Mouse (Mus musculus): ENCODE data around the gene Tspan31. TPM values are rescaled to one million over a fixed set of nuclear protein-coding genes. Genes with fewer than 3 reads are reported as not detected.
"Not testable (repeated sequence)": the region's sequence is repeated elsewhere in the genome, so short reads cannot be mapped to it uniquely, and the experiment has no call there.

Gene Tspan31
- total RNA-seq, 2 experiments from 2014 or later = 69.3 to 69.4 TPM

DNA sequence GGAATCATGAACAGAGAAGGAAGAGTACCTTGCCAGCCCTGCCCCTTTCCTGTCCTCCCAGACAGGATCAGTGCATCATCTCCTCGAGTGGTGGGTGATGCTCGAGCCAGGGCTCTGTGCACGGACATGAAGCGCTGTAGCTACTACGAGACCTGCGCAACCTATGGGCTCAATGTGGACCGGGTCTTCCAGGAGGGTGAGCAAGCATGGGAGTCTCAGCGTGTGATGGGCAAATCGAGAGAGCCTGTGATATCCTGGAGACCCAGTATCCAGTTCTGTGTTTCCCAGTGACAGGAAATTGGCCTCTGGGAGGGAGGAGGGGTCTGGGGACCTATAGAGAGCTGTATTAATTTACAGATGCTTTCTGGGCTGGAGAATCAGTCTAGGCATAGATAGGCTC is 15.0 kb upstream of the Tspan31 start:
- DNase-seq (ENCODE audit: low spot score in 2 of 2) = no peak

DNA sequence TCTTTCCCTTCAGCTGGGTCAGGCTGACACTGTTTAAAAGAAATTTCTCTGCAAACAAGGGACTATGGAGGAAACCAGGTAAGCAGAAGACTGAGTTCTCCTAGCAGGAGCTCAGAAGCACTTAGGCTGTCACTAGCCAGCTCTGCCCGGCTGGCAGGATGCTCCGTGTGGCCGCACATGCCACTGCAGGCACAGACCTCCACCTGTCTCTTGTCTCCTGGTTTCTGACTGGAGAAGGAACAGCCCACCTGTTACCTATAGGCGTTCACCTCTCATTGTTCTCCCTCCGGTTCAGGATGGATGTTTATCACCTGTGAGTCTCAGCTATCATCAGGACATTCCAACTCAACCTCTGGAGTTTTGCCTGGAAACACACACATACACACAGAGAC is 13.8 kb upstream of the Tspan31 start:
- no peak for DNase-seq (ENCODE audit: low spot score in 2 of 2)

DNA sequence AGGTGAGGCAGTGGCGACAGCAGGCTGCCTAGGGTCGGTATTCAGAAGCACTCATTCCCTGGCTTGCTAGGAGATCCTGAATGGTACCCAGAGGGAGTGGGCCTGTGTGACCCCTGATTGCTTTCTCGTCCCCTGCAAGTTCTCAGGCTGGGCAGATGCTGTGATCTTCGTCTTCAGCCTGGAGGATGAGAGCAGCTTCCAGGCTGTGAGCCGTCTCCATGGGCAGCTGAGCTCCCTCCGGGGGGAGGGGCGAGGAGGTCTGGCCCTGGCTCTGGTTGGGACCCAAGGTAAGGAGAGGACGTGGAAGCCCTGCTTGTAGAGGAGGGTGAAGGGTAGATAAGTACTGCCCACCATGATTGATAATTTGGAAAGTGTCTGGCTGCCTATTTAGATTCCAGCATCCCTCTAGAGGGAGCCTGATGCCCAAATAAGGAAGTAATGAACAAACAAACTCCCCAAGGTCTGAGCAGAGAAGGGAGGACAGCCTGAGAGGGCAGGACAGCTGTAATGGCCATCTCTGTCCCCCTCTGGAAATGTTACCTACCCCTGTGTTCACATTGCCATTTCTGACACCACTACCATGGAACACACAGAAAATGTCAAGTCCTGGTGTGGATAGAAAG is 13.3 kb upstream of the Tspan31 start:
- no peak for DNase-seq (ENCODE audit: low spot score in 2 of 2)

DNA sequence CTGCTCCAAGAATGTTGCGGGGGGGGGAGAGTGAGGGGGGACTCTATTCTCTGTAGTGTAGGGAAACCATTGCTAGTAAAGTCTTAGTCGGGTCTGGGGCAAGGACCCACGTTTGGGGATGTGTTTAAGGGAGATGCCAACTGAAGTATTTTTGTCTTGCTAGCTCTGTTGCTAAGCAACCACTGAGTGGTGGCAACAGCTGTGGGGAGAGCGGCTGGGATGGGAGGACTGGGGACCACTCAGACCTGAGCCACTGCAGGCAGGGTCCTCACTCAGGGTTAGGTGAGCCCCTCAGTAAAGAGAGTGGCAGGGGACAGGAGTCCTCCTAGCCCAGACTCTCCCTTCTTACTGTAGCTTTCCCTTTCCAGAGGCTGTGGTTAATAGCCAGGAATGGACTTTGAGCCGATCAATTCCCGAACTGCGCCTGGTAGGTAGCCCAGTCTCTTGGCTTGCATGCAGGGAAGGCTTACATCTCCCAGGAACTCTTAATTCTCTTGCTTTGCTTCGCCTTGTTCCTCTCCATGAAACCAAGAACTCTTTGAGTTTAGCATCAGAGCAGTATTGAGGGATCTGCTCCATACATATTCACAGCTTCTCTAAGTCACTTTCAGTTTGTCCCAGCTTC is 12.0 kb upstream of the Tspan31 start:
- DNase-seq (ENCODE audit: low spot score in 2 of 2) = peak in 1 of 2 experiments; percentile 36

DNA sequence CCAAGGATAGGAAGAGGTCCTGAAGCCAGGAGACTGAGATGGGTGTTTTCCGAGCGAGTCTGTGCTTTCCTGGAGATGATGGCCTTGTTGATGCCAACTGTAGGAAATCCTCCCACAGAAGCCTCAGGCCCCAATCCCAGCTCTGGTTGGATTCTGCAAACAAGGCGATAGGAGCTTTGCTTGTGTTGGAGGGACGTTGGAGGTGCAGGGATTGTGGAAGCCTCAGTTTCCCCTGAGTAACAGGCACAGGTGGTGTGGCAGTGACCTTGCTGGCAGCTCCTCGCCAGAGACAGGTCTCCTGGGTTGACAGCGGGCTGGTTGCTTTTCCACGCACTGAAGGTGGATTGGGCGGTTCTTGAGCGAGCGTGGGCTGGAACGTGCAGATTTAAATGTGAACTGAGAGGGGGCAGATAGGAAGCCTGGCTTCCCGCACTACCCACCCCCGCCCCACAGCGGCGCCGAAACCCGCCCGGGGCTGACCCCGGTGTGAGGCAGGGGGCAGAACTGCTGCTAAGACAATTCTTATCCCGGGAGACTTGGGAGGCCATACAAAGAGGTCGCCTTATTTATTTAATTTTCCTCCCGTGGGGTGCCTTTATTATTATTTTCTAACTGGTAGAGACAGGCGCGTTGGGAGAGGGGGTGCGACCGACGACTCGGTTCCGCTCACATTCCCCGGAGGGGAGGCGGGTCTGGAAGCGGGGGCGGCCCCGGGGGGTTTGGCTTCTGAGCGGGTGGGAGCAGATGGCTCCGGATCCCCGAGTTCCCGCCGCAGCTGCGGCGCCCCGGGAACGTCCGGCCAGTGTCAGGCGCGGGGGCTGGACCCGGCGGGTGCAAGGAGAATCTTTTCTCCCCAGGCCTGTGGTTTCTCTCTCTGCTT is 11.1 kb upstream of the Tspan31 start:
- peak in 1 of 2 experiments; percentile 60 for DNase-seq (ENCODE audit: low spot score in 2 of 2)

DNA sequence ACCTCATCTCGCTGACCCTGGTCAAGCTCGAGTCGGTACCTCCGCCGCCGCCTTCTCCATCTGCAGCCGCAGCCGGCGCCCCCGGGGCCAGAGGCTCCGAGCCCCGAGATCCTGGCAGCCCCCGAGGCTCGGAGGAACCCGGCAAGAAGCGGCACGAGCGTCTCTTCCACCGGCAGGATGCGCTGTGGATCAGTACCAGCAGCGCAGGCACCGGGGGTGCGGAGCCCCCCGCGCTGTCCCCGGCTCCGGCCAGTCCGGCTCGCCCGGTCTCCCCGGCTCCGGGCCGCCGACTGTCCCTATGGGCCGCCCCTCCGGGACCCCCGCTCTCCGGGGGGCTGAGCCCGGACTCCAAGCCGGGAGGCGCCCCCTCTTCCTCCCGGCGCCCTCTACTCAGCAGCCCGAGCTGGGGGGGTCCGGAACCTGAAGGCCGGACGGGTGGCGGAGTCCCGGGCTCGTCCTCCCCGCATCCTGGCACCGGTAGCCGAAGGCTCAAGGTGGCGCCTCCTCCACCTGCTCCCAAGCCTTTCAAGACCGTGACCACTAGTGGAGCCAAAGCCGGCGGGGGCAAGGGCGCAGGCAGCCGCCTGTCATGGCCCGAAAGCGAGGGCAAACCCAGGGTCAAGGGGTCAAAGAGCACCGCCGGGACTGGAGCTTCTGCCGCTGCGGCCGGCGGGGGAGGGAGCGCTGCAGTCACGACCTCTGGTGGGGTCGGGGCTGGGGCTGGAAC is 9.8 kb upstream of the Tspan31 start:
- DNase-seq (ENCODE audit: low spot score in 2 of 2) = peak in 1 of 2 experiments; percentile 39

DNA sequence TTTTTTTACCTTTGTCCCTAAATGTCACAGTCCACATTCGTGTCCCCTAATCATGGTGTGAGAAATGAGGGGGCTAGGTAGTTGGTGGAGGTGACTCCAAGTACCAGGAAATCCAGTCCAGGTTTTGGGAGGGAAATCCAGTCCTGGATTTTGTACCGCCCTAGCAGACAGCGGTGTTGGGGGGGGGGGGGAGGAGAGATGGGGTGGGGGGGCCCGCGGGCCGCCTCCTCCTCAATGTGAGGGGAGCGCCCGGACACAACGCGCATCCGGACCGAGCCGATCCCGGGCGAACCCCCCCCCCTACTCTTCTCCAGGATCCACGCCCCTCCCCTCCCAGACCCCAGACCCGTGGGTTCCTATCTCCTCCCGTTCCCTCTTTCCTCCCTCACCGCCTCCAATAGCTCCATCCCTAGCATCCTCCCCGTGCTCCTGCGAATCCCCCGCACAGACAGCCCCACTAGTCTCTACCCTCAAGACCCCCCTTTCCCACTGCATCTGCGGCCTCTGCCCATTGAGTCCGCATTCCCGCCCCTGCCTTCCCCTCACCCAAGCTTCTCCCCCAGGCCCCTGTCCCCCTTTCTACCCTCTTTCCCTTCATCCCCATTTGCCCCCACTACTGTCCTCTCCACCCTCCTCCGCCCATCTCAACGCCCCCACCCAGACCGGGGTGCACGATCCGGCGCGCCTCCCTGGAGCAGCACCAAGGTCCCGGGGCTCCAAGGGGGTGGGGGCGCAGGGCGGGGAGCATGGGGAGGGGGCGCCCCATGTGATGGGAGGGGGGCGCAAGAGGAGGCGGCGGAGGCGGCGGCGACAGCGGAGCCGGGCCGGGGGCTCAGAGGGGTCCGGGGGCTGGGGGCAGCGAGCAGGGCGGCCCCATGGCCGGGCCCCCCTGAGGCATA is 8.9 kb upstream of the Tspan31 start:
- DNase-seq (ENCODE audit: low spot score in 2 of 2) = peak in 1 of 2 experiments; percentile 84

- DNase-seq (ENCODE audit: low spot score in 2 of 2) = peak in 1 of 2 experiments; percentile 59
Measured at GRCm38 (mm10) chr10:127078001-127078676, 8.1 kb upstream of the Tspan31 start.

DNA sequence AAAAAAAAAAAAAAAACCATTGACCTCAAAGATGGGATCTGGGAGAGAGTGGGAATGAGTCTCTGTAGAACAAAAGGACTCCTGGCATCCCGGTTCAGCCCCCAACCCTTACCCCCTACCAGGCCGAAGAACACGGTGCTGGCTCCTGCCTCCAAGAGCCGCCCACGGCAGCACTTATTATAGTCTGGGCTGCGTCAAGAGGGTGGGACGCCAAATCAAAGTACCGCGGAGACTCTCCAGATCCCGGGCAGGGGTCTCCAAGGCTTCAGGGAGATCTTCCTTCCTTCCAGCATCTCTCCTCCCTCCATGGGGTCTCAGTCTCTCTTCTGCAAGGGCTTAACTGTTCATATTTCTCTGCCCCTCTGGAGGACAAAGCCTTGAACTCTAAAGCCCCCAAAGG is 7.5 kb upstream of the Tspan31 start:
- DNase-seq (ENCODE audit: low spot score in 2 of 2) = peak in 1 of 2 experiments; percentile 52

DNA sequence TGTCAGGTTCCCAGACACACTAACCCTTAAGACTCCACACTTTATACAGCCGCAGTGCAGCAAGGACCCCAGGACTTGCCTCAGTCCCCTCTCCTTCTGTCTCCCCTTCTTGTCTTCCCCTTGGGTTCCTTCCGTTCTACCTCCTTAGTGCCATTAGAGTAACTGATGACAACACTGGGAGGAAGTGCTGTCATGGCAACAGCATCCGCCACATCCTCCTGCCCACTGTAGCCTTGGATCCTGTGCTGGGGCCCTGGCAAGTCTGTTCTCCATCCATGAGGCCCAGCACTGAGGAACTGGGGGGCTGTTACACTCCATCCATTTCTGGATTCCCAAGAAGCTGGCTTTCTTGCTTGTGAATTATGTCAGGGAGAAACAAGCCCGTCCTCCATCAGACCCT is 6.0 kb upstream of the Tspan31 start:
- DNase-seq (ENCODE audit: low spot score in 2 of 2) = peak in 1 of 2 experiments; percentile 40

DNA sequence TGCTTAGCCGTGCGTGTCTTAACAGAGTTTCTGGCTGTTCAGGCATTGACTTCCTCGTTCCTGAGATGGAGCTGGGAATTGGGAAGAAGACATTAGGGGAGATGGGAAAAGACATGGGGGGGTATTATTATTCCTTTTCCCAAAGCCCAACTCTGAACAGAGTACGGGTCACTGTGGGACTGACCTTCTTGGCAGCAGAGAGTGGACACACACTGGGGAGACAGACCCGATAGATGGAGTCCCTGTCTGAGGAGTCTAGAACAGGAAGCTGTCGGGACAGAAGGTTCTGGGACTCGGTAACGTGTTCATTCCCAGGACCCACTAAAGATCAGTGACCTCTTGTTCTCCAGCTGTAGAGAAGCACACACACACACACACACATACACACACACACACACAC is 5.6 kb upstream of the Tspan31 start:
- DNase-seq (ENCODE audit: low spot score in 2 of 2) = no peak

- no peak for DNase-seq (ENCODE audit: low spot score in 2 of 2)
Measured at GRCm38 (mm10) chr10:127075080-127075479, 5.0 kb upstream of the Tspan31 start, which contains the start of gene Agap2. Gene Agap2 (plus strand): TSS chr10:127075284.

- no peak for DNase-seq (ENCODE audit: low spot score in 2 of 2)
Measured at GRCm38 (mm10) chr10:127073981-127074380, 3.9 kb upstream of the Tspan31 start.

- not testable (repeated sequence) for DNase-seq (ENCODE audit: low spot score in 2 of 2)
Measured at GRCm38 (mm10) chr10:127072969-127073368, 2.9 kb upstream of the Tspan31 start.

DNA sequence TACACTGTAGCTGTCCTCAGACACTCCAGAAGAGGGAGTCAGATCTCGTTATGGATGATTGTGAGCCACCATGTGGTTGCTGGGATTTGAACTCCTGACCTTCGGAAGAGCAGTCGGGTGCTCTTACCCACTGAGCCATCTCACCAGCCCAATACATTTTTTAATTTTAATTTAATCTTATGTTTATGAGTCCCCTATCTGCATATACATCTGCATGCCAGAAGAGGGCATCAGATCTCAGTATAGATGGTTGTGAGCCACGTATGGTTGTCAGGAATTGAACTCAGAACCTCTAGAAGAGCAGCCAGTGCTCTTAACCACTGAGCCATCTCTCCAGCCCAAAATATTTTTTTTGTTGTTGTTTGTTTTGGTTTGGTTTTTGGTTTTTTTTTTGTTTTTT is 2.2 kb upstream of the Tspan31 start:
- DNase-seq (ENCODE audit: low spot score in 2 of 2) = not testable (repeated sequence)

GRCm38 (mm10) chr10:127071203-127071602 is 1.1 kb upstream of the Tspan31 start:
- DNase-seq (ENCODE audit: low spot score in 2 of 2) = no peak

DNA sequence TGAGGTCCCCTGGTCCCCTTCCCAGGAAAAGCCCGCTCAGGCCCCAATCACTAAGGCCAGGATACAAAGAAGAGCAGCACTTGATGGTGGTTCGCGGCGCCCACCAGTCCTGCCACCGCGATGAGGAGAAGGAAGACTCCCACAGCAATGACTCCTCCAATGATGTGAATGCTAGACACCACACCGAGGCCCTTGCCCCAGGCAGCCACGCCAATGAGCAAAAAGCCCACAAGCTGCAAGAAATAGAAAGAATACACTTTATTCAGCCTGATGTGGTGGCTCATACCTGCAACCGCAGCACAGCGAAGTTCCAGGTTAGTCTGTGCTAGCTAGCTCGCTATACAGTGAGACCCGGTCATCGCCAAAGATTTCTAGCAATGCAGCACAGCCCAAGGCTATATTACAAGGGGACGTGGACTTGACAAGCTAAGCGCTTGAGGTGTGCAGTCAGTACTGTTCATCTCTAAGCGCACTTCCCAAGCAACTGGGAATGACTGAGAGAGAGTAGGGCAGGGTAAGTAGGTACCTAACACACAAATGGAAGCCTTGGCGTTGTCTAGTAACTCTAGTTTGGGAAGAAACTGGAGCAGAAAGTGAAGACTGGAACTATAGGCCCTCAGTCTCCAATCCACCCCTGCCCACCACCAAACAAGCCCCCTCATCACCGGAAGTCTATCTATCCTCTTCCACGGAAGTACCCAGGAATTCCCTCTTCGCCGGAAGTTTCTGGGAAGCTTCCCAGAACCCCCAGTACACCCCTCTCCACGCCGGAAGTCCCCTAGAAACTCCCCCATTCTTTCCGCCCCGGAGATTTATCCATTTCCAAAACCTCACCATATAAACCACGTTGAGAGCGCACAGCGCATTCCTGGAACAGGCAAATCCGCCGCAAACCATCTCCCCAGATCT is 529 bp downstream of the Tspan31 start:
- DNase-seq (ENCODE audit: low spot score in 2 of 2) = no peak

- no peak for DNase-seq (ENCODE audit: low spot score in 2 of 2)
Measured at GRCm38 (mm10) chr10:127068360-127069038, 1.6 kb downstream of the Tspan31 start.
